Mouse (Mus musculus): ENCODE data around the gene 2010111I01Rik.

DNA sequence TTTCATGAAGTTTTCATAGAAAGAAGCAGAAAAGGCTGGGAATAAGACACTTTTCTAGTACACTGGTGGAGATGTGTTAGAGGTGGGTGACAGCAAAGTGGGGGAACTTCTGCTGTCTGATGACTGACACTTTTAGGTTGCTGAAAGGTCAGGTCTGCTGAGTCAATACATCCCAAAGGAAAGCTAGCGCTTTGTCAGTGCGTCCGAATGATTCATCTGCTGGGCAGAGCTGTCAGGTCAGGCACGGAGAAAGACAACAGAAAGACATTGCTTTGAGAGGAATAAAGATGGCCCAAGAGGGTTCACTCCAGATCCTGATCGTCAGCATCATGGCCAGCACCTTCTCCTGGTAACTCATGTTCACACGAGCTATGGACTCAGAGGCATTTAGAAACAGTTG, 128.9 kb downstream of the 2010111I01Rik start:
- TF ChIP-seq CTCF (IDR thresholded peaks at IDR 0.05; ENCODE audit: low read depth) = no peak
- TF ChIP-seq EP300 (optimal IDR thresholded peaks at IDR 0.05) = no peak

Measured in stomach, postnatal 0 days (tissue).